Mouse (Mus musculus) heart, postnatal 0 days (tissue): ENCODE measurements at regions not wholly inside any gene's neighbourhood (a gene's known extent, or its start where the extent isn't known, plus 50 kb on each side); places are given as distances from the start of the nearest gene placed in this dataset.

Experiments
- CTCF ChIP-seq: IDR thresholded peaks from 2 replicates; pipeline ENCODE4 v1.5.1; 2016; ENCODE audit warnings: antibody characterized with exemption, control low read depth, low read depth
- EP300 ChIP-seq: IDR thresholded peaks from 2 replicates; pipeline ENCODE4 v1.6.1; 2016; ENCODE audit warnings: antibody characterized with exemption, low read depth

DNA sequence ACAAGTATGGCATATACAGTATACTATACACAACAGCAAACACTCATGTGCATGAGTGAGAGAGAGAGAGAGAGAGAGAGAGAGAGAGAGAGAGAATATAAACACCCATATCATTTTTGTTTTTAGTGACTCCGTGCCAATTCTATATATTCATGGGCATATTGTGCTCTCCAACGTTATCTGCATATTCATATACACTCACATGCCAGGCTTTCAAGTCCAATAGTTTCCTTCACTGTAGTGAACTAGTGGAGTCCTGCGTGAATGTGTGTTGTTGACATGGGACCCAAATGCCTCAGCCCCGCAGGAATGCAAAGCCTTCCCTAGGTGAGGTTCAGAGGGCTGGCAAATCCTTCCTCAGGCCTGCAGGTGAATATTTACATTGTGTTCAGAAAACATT lies 53.4 kb upstream of the Nab1 start:
- TF ChIP-seq EP300 = no peak
- no peak for TF ChIP-seq CTCF
